Mouse (Mus musculus): ENCODE measurements around the gene Slc38a3. TPM values are rescaled to one million over a fixed set of nuclear protein-coding genes. Genes with fewer than 3 reads are reported as not detected.

Gene Slc38a3
- polyA plus RNA-seq, 1 experiment from 2014 or later, result 3.9 TPM

DNA sequence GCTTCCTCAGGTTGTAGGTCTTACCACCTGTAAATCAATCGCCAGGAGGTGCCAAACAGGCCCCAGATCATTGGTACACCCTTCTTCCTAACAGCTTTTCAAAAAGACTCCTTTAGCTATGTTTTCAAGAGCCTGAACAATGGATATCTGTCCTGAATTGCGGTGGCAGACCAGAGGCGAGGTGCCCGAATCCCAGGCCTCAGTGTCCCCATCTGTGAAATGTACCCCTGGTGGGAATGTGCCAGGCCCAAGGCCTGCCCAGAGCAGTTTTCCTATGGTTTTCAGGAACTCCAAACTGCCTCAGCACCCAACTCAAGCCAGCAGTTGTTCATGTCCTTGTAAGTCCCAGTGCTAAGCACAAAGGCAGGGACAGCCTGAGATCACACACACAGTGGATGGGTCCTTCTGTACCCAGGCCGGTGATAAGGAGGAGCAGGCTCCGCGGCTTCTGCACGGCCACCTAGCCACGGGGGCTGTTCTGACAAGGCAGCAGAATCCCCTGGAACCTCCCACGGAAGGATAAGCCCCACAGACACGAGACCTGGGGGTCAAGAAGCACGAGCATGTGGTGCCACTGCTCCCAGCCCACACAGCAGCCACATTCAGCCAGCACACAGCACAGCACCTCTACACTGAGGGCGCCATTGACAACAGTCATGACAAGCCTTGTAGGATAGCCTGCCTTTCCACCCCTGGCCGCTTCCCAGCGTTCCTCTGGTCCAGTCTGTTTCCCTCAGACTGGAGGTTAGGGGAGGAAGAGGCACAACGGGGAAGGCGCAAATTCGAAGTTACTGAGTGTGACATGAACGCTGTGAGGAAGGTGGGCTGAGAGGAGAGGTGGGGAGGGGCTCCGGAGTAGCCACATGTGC is 41.7 kb downstream of the Slc38a3 start:
- no peak for DNase-seq (ENCODE audit: low spot score)
- H3K4me1 ChIP-seq, result peaks cover 75% of the 10 kb centered on the region
- peak overlapping the region; percentile 95 for H3K4me3 ChIP-seq

DNA sequence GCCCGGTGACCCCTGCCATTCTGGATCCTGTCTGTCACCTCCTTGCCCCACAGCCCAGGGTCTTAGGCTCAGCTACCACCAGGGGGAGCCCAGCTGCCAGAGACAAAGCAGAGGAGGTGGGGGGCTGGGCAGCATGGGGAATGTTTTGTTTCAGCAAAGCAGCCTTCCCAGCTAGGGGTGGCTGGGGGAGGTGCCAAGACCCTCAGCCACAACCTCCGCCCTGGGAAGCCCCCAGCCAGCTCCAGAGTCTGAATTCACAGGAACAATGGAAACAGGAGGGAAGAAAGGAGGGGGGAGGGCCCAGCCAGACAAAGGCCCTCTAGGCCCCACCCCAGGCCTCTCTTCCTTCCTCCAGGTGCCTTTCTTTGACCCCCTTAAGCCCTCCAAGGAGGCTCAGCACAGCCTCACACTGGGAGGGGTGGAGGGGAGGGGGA is 42.5 kb downstream of the Slc38a3 start:
- Histone ChIP-seq H3K36me3 (peaks cover 83% of the 10 kb centered on the region), H3K27ac (peak overlapping the region; percentile 94), H3K4me1 (peaks cover 67% of the 10 kb centered on the region), H3K4me3 (peak overlapping the region; percentile 95), H3K27me3 (ENCODE audit: low read depth, poor library complexity, severe bottlenecking) (no peaks in the 10 kb centered on the region), H3K9me3 (replicated peaks) (no peaks in the 10 kb centered on the region)
- peak; percentile 97 for DNase-seq (ENCODE audit: low spot score)
- 7% methylated on average over 2 of the region's 2 CpGs for WGBS

More for the DNA sequence above, 41.7 kb downstream of the Slc38a3 start:
- H3K36me3 ChIP-seq, result peaks cover 83% of the 10 kb centered on the region
- WGBS, result 45% methylated on average over 20 of the region's 20 CpGs
- H3K27me3 ChIP-seq (ENCODE audit: low read depth, poor library complexity, severe bottlenecking), result no peaks in the 10 kb centered on the region
- H3K27ac ChIP-seq, result peak overlapping the region; percentile 94
- no peaks in the 10 kb centered on the region for H3K9me3 ChIP-seq (replicated peaks)

GRCm38 (mm10) chr9:107626158-107626843 is 43.0 kb downstream of the Slc38a3 start:
- H3K36me3 ChIP-seq, result peaks cover 79% of the 10 kb centered on the region
- 58% methylated on average over 15 of the region's 15 CpGs for WGBS
- peaks cover 61% of the 10 kb centered on the region for H3K4me1 ChIP-seq
- no peak for DNase-seq (ENCODE audit: low spot score)
- peak overlapping the region; percentile 95 for H3K4me3 ChIP-seq
- no peaks in the 10 kb centered on the region for H3K27me3 ChIP-seq (ENCODE audit: low read depth, poor library complexity, severe bottlenecking)
- no peaks in the 10 kb centered on the region for H3K9me3 ChIP-seq (replicated peaks)
- H3K27ac ChIP-seq, result peak overlapping the region; percentile 94

GRCm38 (mm10) chr9:107625351-107626128 is 43.8 kb downstream of the Slc38a3 start:
- Histone ChIP-seq H3K4me1 (peaks cover 54% of the 10 kb centered on the region), H3K4me3 (no peak overlapping the region), H3K27ac (peak overlapping the region; percentile 94), H3K27me3 (ENCODE audit: low read depth, poor library complexity, severe bottlenecking) (no peaks in the 10 kb centered on the region), H3K9me3 (replicated peaks) (no peaks in the 10 kb centered on the region), H3K36me3 (peaks cover 79% of the 10 kb centered on the region)
- DNase-seq (ENCODE audit: low spot score), result no peak
- WGBS, result 89% methylated on average over 12 of the region's 12 CpGs

GRCm38 (mm10) chr9:107624951-107625350 is 44.4 kb downstream of the Slc38a3 start:
- Histone ChIP-seq H3K27me3 (ENCODE audit: low read depth, poor library complexity, severe bottlenecking) (no peaks in the 10 kb centered on the region), H3K4me3 (no peak overlapping the region), H3K4me1 (peaks cover 48% of the 10 kb centered on the region), H3K36me3 (peaks cover 80% of the 10 kb centered on the region), H3K9me3 (replicated peaks) (no peaks in the 10 kb centered on the region), H3K27ac (peak overlapping the region; percentile 12; the same call in 1 of the 2 replicates)
- DNase-seq (ENCODE audit: low spot score), result no peak
- WGBS, result 87% methylated on average over 3 of the region's 3 CpGs

- no peak for DNase-seq (ENCODE audit: low spot score)
- Histone ChIP-seq H3K27me3 (ENCODE audit: low read depth, poor library complexity, severe bottlenecking) (no peaks in the 10 kb centered on the region), H3K9me3 (replicated peaks) (no peaks in the 10 kb centered on the region), H3K4me3 (no peak overlapping the region), H3K4me1 (peaks cover 44% of the 10 kb centered on the region), H3K36me3 (peaks cover 81% of the 10 kb centered on the region), H3K27ac (peak overlapping the region; percentile 12; the same call in 1 of the 2 replicates)
- 85% methylated on average over 5 of the region's 5 CpGs for WGBS
Measured at GRCm38 (mm10) chr9:107624539-107624938, 44.8 kb downstream of the Slc38a3 start.

DNA sequence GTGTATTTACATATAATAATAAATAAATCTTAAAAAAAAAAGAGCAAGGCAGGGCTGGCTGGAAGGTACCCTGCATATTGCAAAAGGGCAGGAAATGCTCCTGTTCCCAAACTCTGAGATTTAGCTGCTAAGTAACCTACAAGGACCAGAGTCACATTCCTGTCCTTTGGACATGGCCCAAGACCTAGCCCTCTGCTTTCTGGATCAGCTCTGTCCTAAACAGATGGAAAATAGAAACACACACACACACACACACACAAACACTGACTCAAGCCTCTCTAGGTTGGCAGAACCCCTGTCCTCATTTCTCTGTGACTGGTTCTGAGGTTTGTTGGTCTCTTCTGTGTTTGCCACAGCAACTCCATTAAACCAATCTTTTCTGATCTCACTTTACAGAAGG is 48.4 kb downstream of the Slc38a3 start:
- no peak for DNase-seq (ENCODE audit: low spot score)
- no peak overlapping the region for H3K27ac ChIP-seq
- H3K9me3 ChIP-seq (replicated peaks), result no peaks in the 10 kb centered on the region
- H3K27me3 ChIP-seq (ENCODE audit: low read depth, poor library complexity, severe bottlenecking), result no peaks in the 10 kb centered on the region
- H3K36me3 ChIP-seq, result peaks cover 93% of the 10 kb centered on the region
- H3K4me1 ChIP-seq, result peaks cover 8% of the 10 kb centered on the region
- H3K4me3 ChIP-seq, result no peak overlapping the region

DNA sequence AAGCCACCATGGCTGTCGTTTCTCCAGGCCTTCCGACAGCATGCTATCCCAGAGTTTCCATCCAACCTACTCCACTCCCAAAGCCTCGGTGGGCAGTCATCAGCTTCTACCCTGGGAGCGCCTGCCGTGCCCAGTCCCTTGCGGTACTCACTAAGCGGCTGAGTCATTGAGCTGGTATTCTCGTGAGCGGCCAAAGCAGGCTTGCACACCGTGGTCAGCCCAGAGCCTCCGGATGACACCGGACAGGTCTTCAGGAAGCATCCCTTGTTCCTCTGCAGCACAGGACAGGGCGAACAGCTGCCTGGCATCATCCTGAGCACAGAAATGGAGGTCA is 49.8 kb downstream of the Slc38a3 start:
- WGBS, result 87% methylated on average over 13 of the region's 13 CpGs
- Histone ChIP-seq H3K27me3 (ENCODE audit: low read depth, poor library complexity, severe bottlenecking) (no peaks in the 10 kb centered on the region), H3K4me1 (0 out of 2 replicates have a peak, but pooled peaks cover under 1% of the 10 kb centered on the region), H3K4me3 (no peak overlapping the region), H3K9me3 (replicated peaks) (no peaks in the 10 kb centered on the region), H3K27ac (no peak overlapping the region), H3K36me3 (peaks cover 93% of the 10 kb centered on the region)
- DNase-seq (ENCODE audit: low spot score), result no peak

DNA sequence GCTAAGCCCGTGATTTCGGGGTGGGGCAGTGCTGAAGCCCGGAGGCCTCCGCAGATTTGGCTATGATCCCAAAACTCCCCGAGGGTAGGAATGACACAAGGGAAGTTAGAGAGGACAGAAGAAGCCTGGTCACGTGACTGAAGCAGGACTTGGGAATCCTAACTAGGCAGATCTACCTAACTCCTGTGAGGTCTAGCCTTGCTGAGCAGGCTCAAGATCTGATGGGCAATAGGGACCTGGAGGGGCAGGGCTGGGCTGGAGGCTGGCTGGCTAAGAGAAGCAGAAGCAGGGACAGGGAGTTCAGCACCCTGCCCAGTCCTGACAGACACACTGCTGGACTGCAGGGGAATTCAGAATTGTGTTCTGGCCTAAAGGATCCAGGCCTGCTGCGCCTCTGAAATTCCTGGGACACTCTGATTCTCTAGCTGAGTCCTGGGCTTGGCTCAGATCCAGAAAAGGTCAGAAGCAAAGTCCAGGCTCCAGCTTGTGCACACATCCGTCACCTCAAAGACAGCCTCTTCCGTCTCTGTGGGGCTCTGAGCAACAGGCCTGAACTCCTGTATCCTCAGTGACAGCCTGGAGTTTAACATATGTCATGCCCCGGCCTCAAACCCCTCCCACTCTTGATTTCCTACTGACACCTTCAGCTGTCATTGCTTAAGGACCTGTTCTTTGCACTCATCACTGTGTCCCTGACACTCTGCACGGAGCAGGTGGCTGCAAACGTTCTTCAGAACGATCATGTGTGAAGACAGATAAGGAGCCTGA is 50.4 kb downstream of the Slc38a3 start:
- H3K36me3 ChIP-seq, result peaks cover 93% of the 10 kb centered on the region
- DNase-seq (ENCODE audit: low spot score), result no peak
- 78% methylated on average over 13 of the region's 13 CpGs for WGBS

GRCm38 (mm10) chr9:107618098-107618497 is 51.2 kb downstream of the Slc38a3 start:
- peaks cover 3% of the 10 kb centered on the region for H3K4me1 ChIP-seq
- H3K4me3 ChIP-seq, result no peak overlapping the region
- WGBS, result 94% methylated on average over 6 of the region's 6 CpGs

More for the DNA sequence above, 50.4 kb downstream of the Slc38a3 start:
- Histone ChIP-seq H3K4me1 (no peaks in the 10 kb centered on the region), H3K9me3 (replicated peaks) (no peaks in the 10 kb centered on the region), H3K27ac (no peak overlapping the region), H3K27me3 (ENCODE audit: low read depth, poor library complexity, severe bottlenecking) (no peaks in the 10 kb centered on the region), H3K4me3 (no peak overlapping the region)

DNA sequence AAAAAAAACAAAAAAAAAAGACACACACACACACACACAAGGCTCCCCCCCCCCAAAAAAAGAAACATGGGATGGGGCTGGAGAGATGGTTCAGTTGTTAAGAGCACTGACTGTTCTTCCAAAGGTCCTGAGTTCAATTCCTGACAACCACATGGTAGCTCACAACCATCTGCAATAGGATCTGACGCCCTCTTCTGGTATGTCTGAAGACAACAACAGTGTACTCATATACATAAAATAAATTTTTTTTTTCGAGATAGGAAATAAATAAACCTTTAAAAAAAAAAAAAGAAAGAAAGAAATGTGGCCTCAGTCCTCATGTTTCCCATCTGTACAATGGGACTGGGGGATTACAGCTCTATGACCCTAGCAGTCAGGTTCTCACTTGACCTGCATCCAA is 51.9 kb downstream of the Slc38a3 start:
- WGBS, result 85% methylated on average over 2 of the region's 2 CpGs
- H3K36me3 ChIP-seq, result peaks cover 83% of the 10 kb centered on the region
- no peak for DNase-seq (ENCODE audit: low spot score)

More at GRCm38 (mm10) chr9:107618098-107618497, 51.2 kb downstream of the Slc38a3 start:
- no peaks in the 10 kb centered on the region for H3K27me3 ChIP-seq (ENCODE audit: low read depth, poor library complexity, severe bottlenecking)
- no peaks in the 10 kb centered on the region for H3K9me3 ChIP-seq (replicated peaks)
- H3K36me3 ChIP-seq, result peaks cover 90% of the 10 kb centered on the region
- no peak for DNase-seq (ENCODE audit: low spot score)
- H3K27ac ChIP-seq, result no peak overlapping the region

DNA sequence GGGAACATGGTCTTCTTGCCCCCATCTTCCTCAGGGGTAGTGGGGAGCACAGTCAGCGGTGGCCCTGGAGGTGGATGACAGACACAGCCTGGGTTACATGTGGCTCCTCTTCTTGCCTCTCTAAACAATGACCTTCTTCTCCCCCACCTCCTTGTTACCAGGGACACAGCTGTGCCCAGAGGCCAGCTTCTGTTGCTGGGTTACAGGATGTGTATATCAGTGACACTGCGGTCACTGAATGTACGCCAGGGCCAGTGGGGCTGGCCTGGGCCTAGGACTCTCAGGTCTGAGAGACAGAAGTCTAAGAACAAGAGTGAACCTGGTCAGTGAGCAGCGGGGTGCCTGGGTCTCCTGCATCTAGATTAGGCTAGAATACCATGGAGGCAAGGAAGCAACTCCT is 54.3 kb downstream of the Slc38a3 start:
- 84% methylated on average over 4 of the region's 4 CpGs for WGBS
- DNase-seq (ENCODE audit: low spot score), result no peak

More for the DNA sequence above, 51.9 kb downstream of the Slc38a3 start:
- no peaks in the 10 kb centered on the region for H3K9me3 ChIP-seq (replicated peaks)
- H3K4me3 ChIP-seq, result no peak overlapping the region
- peaks cover 9% of the 10 kb centered on the region for H3K4me1 ChIP-seq
- H3K27me3 ChIP-seq (ENCODE audit: low read depth, poor library complexity, severe bottlenecking), result no peaks in the 10 kb centered on the region
- no peak overlapping the region for H3K27ac ChIP-seq

More for the DNA sequence above, 54.3 kb downstream of the Slc38a3 start:
- Histone ChIP-seq H3K9me3 (replicated peaks) (no peaks in the 10 kb centered on the region), H3K27ac (peak overlapping the region; percentile 4; the same call in 1 of the 2 replicates), H3K4me1 (peaks cover 26% of the 10 kb centered on the region), H3K4me3 (no peak overlapping the region), H3K27me3 (ENCODE audit: low read depth, poor library complexity, severe bottlenecking) (no peaks in the 10 kb centered on the region), H3K36me3 (peaks cover 64% of the 10 kb centered on the region)

All from limb, embryonic 10.5 days (tissue).